Mouse (Mus musculus) CH12.LX (cell line): Measurements from ENCODE around the gene Cldn14. TPM values are rescaled to one million over a fixed set of nuclear protein-coding genes. Genes with fewer than 3 reads are reported as not detected.

Experiments used
- DNase-seq: peaks from one replicate; pipeline ENCODE4 v3.0.0-alpha.2; 2013; ENCODE audit errors: extremely low read depth
- H3K27ac ChIP-seq: 2 replicates; pipeline ENCODE4 v1.5.1; 2012; ENCODE audit warnings: low read depth, mild to moderate bottlenecking, control low read depth, moderate library complexity; ENCODE audit not compliant: insufficient read depth
- H3K27me3 ChIP-seq: replicated peaks from 2 replicates; pipeline ENCODE3; 2012; ENCODE audit warnings: inconsistent platforms
- H3K36me3 ChIP-seq, 2 experiments: replicated peaks in 1 of 2; 2 replicates each; pipeline versions ENCODE3 to v1.6.1; 2012; ENCODE audit warnings: inconsistent platforms in 1 of 2, low read length in 1 of 2, mild to moderate bottlenecking in 1 of 2, mixed read lengths in 1 of 2, moderate library complexity in 1 of 2; ENCODE audit not compliant: control insufficient read depth in 1 of 2, insufficient read depth in 1 of 2
- H3K4me1 ChIP-seq, 2 experiments: 2 replicates each; pipeline ENCODE4 v1.6.1; 2012; ENCODE audit warnings: inconsistent platforms in 1 of 2, moderate library complexity in 1 of 2; ENCODE audit not compliant: insufficient read depth in 2 of 2, control insufficient read depth in 1 of 2
- H3K4me2 ChIP-seq: 2 replicates; pipeline ENCODE4 v1.6.1; 2012; ENCODE audit warnings: low read depth, mild to moderate bottlenecking, control low read depth; ENCODE audit not compliant: poor library complexity, insufficient read depth, severe bottlenecking
- H3K4me3 ChIP-seq, 3 experiments: fragments of 150-350 bp in 1 of 3; sonication (generic) in 1 of 3; replicated peaks in 1 of 3; 2 replicates each; pipeline versions ENCODE3 to v1.5.1; 2011 to 2012; ENCODE audit warnings: low read depth in 2 of 3, low read length in 2 of 3, mild to moderate bottlenecking in 2 of 3, moderate library complexity in 2 of 3, control low read depth in 1 of 3, improper control_type of control experiment in 1 of 3, inconsistent platforms in 1 of 3, mixed read lengths in 1 of 3; ENCODE audit not compliant: poor library complexity in 1 of 3
- H3K79me2 ChIP-seq: replicated peaks from 2 replicates; pipeline ENCODE4 v1.6.1; 2012; ENCODE audit warnings: mild to moderate bottlenecking, moderate library complexity; ENCODE audit not compliant: control insufficient read depth, poor library complexity, insufficient read depth, severe bottlenecking; ENCODE audit errors: extremely low read depth
- H3K9ac ChIP-seq: 2 replicates; pipeline ENCODE4 v1.6.1; 2012; ENCODE audit warnings: low read depth, mild to moderate bottlenecking, control low read depth, moderate library complexity; ENCODE audit not compliant: insufficient read depth
- H3K9me3 ChIP-seq: replicated peaks from 2 replicates; pipeline ENCODE3; 2012; ENCODE audit warnings: low read length, inconsistent platforms, mixed read lengths
- CHD1 ChIP-seq: IDR thresholded peaks from 2 replicates; pipeline ENCODE4 v1.6.1; 2012; ENCODE audit warnings: low read depth, low read length, improper control_type of control experiment, inconsistent platforms
- CHD2 ChIP-seq: IDR thresholded peaks from 2 replicates; pipeline ENCODE4 v1.6.1; 2011; ENCODE audit warnings: low read length, improper control_type of control experiment
- E2F4 ChIP-seq: IDR thresholded peaks from 2 replicates; pipeline ENCODE4 v1.6.1; 2011; ENCODE audit warnings: low read depth, low read length, improper control_type of control experiment; ENCODE audit not compliant: insufficient replicate concordance
- EP300 ChIP-seq: IDR thresholded peaks from 2 replicates; pipeline ENCODE4 v1.6.1; 2011; ENCODE audit warnings: low read length, improper control_type of control experiment
- ETS1 ChIP-seq: conservative IDR thresholded peaks from 2 replicates; pipeline ENCODE4 v1.6.1; 2012; ENCODE audit warnings: low read depth, mild to moderate bottlenecking, inconsistent platforms, low read length, improper control_type of control experiment, moderate library complexity
- GABPA ChIP-seq: IDR thresholded peaks from 2 replicates; pipeline ENCODE4 v1.6.1; 2012; ENCODE audit warnings: low read depth, low read length, improper control_type of control experiment, inconsistent platforms; ENCODE audit not compliant: insufficient replicate concordance
- HCFC1 ChIP-seq: IDR thresholded peaks from 2 replicates; pipeline ENCODE4 v1.6.1; 2012; ENCODE audit warnings: low read depth, mild to moderate bottlenecking, inconsistent platforms, low read length, improper control_type of control experiment
- IRF4 ChIP-seq: IDR thresholded peaks from 2 replicates; pipeline ENCODE4 v1.6.1; 2014; ENCODE audit warnings: low read depth, mild to moderate bottlenecking, inconsistent platforms, low read length, improper control_type of control experiment
- JUN ChIP-seq: IDR thresholded peaks from 2 replicates; pipeline ENCODE4 v1.6.1; 2011; ENCODE audit warnings: low read depth, mild to moderate bottlenecking, low read length, improper control_type of control experiment, moderate library complexity; ENCODE audit not compliant: insufficient read depth
- JUND ChIP-seq: conservative IDR thresholded peaks from 2 replicates; pipeline ENCODE4 v1.6.1; 2011; ENCODE audit warnings: low read depth, low read length, improper control_type of control experiment
- KAT2A ChIP-seq: IDR thresholded peaks from 2 replicates; pipeline ENCODE4 v1.6.1; 2012; ENCODE audit warnings: low read length, improper control_type of control experiment, inconsistent platforms; ENCODE audit not compliant: insufficient replicate concordance
- MAZ ChIP-seq: IDR thresholded peaks from 2 replicates; pipeline ENCODE4 v1.6.1; 2012; ENCODE audit warnings: low read depth, mild to moderate bottlenecking, inconsistent platforms, low read length, improper control_type of control experiment, moderate library complexity
- MEF2A ChIP-seq: IDR thresholded peaks from 2 replicates; pipeline ENCODE4 v1.6.1; 2014; ENCODE audit warnings: low read depth, mild to moderate bottlenecking, inconsistent platforms, low read length, improper control_type of control experiment, borderline replicate concordance
- MXI1 ChIP-seq: IDR thresholded peaks from 2 replicates; pipeline ENCODE4 v1.6.1; 2011; ENCODE audit warnings: mild to moderate bottlenecking, low read depth, low read length, improper control_type of control experiment
- NELFE ChIP-seq: IDR thresholded peaks from 2 replicates; pipeline ENCODE4 v1.6.1; 2011; ENCODE audit warnings: low read depth, low read length, improper control_type of control experiment
- NRF1 ChIP-seq: IDR thresholded peaks from 2 replicates; pipeline ENCODE4 v1.6.1; 2014; ENCODE audit warnings: low read depth, mild to moderate bottlenecking, inconsistent platforms, low read length, improper control_type of control experiment, moderate library complexity
- PAX5 ChIP-seq: IDR thresholded peaks from 2 replicates; pipeline ENCODE4 v1.6.1; 2012; ENCODE audit warnings: low read length, inconsistent platforms, mixed read lengths
- SIN3A ChIP-seq: IDR thresholded peaks from 2 replicates; pipeline ENCODE4 v1.6.1; 2012; ENCODE audit warnings: low read length, improper control_type of control experiment, inconsistent platforms
- SMC3 ChIP-seq: IDR thresholded peaks from 2 replicates; pipeline ENCODE4 v1.6.1; 2011; ENCODE audit warnings: low read depth, low read length, improper control_type of control experiment
- ZMIZ1 ChIP-seq: IDR thresholded peaks from 2 replicates; pipeline ENCODE4 v1.6.1; 2012; ENCODE audit warnings: low read depth, mild to moderate bottlenecking, inconsistent platforms, low read length, improper control_type of control experiment
- dilution Hi-C: fragments of 300-500 bp; cut with MboI; formaldehyde crosslinking; loops from 2 replicates; pipeline ENCODE4 v1.14.3; 2020; ENCODE audit warnings: low sequenced_read_pairs; ENCODE audit not compliant: extremely low pct_unique_long_range_greater_than_20kb, extremely low pct_ligation_motif_present
- in situ Hi-C: fragments of 300-500 bp; cut with MboI; formaldehyde crosslinking; loops from 3 replicates; pipeline ENCODE4 v1.14.3; 2019; ENCODE audit warnings: low sequenced_read_pairs, low pct_ligation_motif_present, low pct_unique_long_range_greater_than_20kb, mixed read lengths
- polyA plus RNA-seq: library from polyadenylated mRNA; unstranded; fragments of >175 nt; gene quantifications from 2 replicates; pipeline ENCODE4 v1.2.1, GENCODE M21; 2012; ENCODE audit warnings: low read depth; ENCODE audit not compliant: insufficient read length
- total RNA-seq, 2 experiments: library from RNA; depleted of rRNA; stranded (reverse); fragments of 300-350 nt in 1 of 2; fragments of >200 nt in 1 of 2; gene quantifications; 2 replicates each; pipeline ENCODE4 v1.2.3; 2012 to 2014

Cldn14 gene
- total and polyA plus RNA-seq, 3 experiments: 0.15 to 0.25 (median 0.21) TPM

DNA sequence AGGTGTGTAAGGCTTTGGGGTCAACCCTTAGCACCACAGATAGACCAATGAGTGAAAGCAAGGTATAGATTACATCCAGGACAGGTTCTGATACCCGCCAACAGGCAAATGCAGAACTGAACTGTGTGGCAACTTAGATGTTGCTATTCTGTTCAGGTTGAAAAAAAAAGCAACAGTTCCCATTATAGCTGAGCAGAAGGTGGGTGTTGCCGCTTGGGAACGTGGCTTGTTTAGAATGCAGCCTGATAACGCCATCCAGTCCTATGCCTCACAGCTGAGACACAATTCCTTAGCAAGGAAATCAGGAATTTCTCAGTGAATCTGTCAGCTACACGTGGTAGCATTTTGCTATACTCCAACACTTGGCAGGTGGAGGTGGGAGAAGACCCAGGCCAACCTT, 115.4 kb downstream of the Cldn14 start:
- in situ Hi-C loops (no loop called here), dilution Hi-C loops (no loop called here)
- Histone ChIP-seq H3K4me2 (no peak overlapping the region), H3K4me3 (no peak overlapping the region), H3K9me3 (no peaks in the 10 kb centered on the region), H3K27me3 (no peaks in the 10 kb centered on the region), H3K36me3 (peaks cover 72 to 79% of the 10 kb centered on the region in 2 experiments), H3K27ac (no peak overlapping the region), H3K4me1 (peaks cover 4 to 28% of the 10 kb centered on the region in 2 experiments; a peak in 3 of 4 replicates), H3K79me2 (no peaks in the 10 kb centered on the region), H3K9ac (no peak overlapping the region)
- no peak for DNase-seq
- no peak for TF ChIP-seq KAT2A
- TF ChIP-seq NELFE: no peak
- TF ChIP-seq GABPA: no peak
- no peak for TF ChIP-seq MXI1
- TF ChIP-seq JUN: no peak
- TF ChIP-seq CHD1: no peak
- TF ChIP-seq MAZ: no peak
- TF ChIP-seq IRF4: no peak
- no peak for TF ChIP-seq SMC3
- no peak for TF ChIP-seq JUND
- no peak for TF ChIP-seq EP300
- TF ChIP-seq NRF1: no peak
- no peak for TF ChIP-seq SIN3A
- TF ChIP-seq MEF2A: no peak
- no peak for TF ChIP-seq HCFC1

DNA sequence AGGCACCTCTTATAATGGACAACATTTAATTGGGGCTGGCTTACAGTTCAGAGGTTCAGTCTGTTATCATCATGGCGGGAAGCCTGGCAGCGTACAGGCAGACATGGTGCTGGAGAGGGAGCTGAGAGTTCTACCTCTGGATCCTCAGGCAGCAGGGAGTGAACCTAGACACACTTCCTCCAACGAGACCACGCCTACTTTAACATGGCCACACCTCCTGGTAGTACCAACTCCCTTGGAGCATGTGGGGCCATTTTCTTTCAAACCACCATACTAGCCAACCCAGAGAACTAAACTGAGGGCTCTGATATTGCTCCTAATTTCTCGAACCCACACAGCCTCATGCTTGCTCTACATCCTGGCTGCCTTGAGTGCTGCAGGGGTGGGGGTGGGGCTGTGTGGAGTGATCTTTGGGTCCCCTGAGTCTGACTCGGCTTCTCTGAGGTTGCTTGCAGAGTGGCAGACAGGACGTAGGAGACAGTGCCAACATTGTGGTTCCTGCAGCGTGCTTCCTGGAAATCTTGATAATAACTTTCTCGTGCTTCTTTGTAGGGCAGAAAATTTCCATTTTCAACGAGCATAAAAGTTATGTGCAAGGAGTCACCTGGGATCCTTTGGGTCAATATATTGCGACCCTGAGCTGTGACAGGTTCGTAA, 117.6 kb downstream of the Cldn14 start:
- Histone ChIP-seq H3K4me1 (peaks cover 4 to 38% of the 10 kb centered on the region in 2 experiments; a peak in 3 of 4 replicates), H3K27ac (no peak overlapping the region), H3K4me2 (no peak overlapping the region), H3K27me3 (no peaks in the 10 kb centered on the region), H3K9ac (no peak overlapping the region), H3K9me3 (no peaks in the 10 kb centered on the region), H3K4me3 (no peak overlapping the region), H3K79me2 (no peaks in the 10 kb centered on the region), H3K36me3 (peaks cover 79 to 97% of the 10 kb centered on the region in 2 experiments)
- TF ChIP-seq E2F4 (no peak), ETS1 (no peak), CHD2 (no peak), PAX5 (no peak), ZMIZ1 (no peak)
- dilution Hi-C loops: no loop called here
- peak; percentile 68 for DNase-seq
- in situ Hi-C loops: no loop called here
